Mouse (Mus musculus) midbrain, embryonic 15.5 days (tissue): ENCODE results near the gene Ankrd13b. TPM values are rescaled to one million over a fixed set of nuclear protein-coding genes. Genes with fewer than 3 reads are reported as not detected.

Experiments used
- ATAC-seq: fragments of 200-750 bp; cut with Nextera tagmentation; replicated peaks from 2 replicates; pipeline ENCODE4 v1.8.0; 2017; ENCODE audit warnings: moderate TSS enrichment
- H3K27ac ChIP-seq: fragments of 300-500 bp; sonication (generic); 2 replicates; pipeline ENCODE4 v1.5.1; 2015; ENCODE audit warnings: mild to moderate bottlenecking, inconsistent platforms
- H3K27me3 ChIP-seq: fragments of 300-500 bp; sonication (generic); replicated peaks from 2 replicates; pipeline ENCODE4 v1.6.1; 2015; ENCODE audit warnings: inconsistent platforms
- H3K36me3 ChIP-seq: fragments of 300-500 bp; sonication (generic); replicated peaks from 2 replicates; pipeline ENCODE4 v1.6.1; 2015; ENCODE audit warnings: inconsistent platforms
- H3K4me1 ChIP-seq: fragments of 300-500 bp; sonication (generic); 2 replicates; pipeline ENCODE4 v1.6.1; 2015; ENCODE audit warnings: inconsistent platforms
- H3K4me2 ChIP-seq: fragments of 300-500 bp; sonication (generic); 2 replicates; pipeline ENCODE4 v1.6.1; 2015; ENCODE audit warnings: inconsistent platforms, mild to moderate bottlenecking, moderate library complexity
- H3K4me3 ChIP-seq: fragments of 300-500 bp; sonication (generic); 2 replicates; pipeline ENCODE4 v1.5.1; 2015; ENCODE audit warnings: mild to moderate bottlenecking, inconsistent platforms
- H3K9ac ChIP-seq: fragments of 300-500 bp; sonication (generic); 2 replicates; pipeline ENCODE4 v1.6.1; 2015; ENCODE audit warnings: mild to moderate bottlenecking, inconsistent platforms
- H3K9me3 ChIP-seq: fragments of 300-500 bp; sonication (generic); 2 replicates; pipeline ENCODE4 v1.6.1; 2016; ENCODE audit warnings: inconsistent platforms
- WGBS: fragments of 180-500 bp; shearing (Covaris S2); methylation state at CpG from one replicate; pipeline ENCODE4 v1.1.7; 2015; ENCODE audit warnings: mixed read lengths; 5-methylcytosine and 5-hydroxymethylcytosine counted together
- polyA plus RNA-seq: library from polyadenylated mRNA; unstranded; fragments of >200 nt; fragmentation: Nextera tagmentation; extraction: Ambion mirVana; gene quantifications from 2 replicates; pipeline ENCODE4 v1.2.1, GENCODE M21; 2015

Gene Ankrd13b
- polyA plus RNA-seq, 1 experiment from 2014 or later, result 46.2 TPM

DNA sequence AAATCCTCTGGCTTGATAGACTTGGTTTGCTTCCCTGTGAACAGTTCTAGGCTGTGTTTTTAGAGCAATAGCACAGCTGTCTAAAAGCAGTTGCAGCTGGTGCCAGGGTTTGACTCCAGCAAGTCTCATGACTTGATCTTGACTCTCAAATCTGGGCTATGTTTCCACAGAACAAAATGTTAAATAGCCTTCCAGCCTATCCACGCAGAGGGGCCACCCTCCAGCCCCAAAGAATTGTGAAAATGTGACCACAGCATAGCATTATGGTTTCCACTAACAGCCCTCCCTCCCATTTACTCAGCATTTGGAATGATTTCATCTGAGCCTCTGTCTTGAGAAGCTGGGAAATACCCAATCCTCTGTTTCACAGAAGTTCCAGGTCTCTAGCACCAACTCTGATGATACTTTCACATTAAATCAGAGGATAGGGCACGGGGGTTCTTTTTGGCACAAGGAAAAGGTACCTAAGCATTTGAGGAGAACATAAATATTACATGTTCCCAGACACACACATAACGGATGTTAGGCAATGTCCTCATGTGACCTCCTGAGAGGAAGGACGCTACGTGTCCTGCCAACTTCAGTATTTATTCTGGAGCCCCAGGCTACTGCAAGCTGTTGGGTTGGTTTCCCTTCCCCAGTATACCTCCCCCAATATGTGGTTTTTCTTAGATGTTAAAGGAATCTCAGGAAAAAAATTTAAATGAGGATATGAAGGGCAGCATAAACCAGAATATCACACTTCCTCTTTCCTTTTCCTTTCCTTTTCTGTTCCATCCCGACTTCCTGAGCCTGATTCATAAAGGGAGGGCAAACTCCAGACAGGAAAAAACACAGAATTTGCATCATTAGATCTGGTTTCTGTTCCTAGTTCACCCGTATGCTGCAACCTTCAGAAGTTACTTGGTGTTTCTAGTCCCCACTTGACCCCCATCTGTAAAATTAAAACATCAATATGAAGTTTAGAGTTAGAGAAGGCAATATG, 47.0 kb downstream of the Ankrd13b start:
- no peak overlapping the region for H3K27ac ChIP-seq
- WGBS, result 84% methylated on average over 7 of the region's 7 CpGs
- no peak overlapping the region for H3K4me2 ChIP-seq
- H3K9ac ChIP-seq, result no peak overlapping the region
- H3K4me3 ChIP-seq, result no peak overlapping the region
- H3K4me1 ChIP-seq, result no peaks in the 10 kb centered on the region
- no peaks in the 10 kb centered on the region for H3K27me3 ChIP-seq
- H3K9me3 ChIP-seq, result no peaks in the 10 kb centered on the region
- ATAC-seq, result no peak
- H3K36me3 ChIP-seq, result peaks cover 19% of the 10 kb centered on the region; the same call in 1 of the 2 replicates

DNA sequence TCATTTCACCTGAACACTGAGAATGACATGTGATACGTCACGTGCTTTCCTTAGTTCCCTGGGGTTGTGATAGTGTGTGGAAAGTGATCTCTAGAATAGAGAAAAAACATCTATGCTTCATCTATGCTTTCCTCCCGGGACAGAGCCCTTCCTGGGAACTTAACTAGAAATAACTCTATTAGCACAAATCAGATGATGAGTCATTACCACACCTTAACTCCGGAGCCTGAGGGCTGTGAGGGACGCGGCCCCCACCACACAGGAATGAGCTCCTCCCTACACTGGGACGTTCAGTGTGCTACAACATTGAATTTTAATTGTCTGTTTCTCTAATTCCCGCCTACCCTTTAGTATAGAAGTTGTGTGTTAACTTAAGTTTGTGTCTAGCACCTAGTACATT, 48.5 kb downstream of the Ankrd13b start:
- no peak overlapping the region for H3K9ac ChIP-seq
- H3K9me3 ChIP-seq, result no peaks in the 10 kb centered on the region
- H3K36me3 ChIP-seq, result peaks cover 20% of the 10 kb centered on the region; the same call in 1 of the 2 replicates
- WGBS, result 89% methylated on average over 8 of the region's 8 CpGs
- ATAC-seq, result no peak
- H3K27me3 ChIP-seq, result no peaks in the 10 kb centered on the region
- H3K4me2 ChIP-seq, result no peak overlapping the region
- no peak overlapping the region for H3K27ac ChIP-seq
- no peak overlapping the region for H3K4me3 ChIP-seq
- no peaks in the 10 kb centered on the region for H3K4me1 ChIP-seq

DNA sequence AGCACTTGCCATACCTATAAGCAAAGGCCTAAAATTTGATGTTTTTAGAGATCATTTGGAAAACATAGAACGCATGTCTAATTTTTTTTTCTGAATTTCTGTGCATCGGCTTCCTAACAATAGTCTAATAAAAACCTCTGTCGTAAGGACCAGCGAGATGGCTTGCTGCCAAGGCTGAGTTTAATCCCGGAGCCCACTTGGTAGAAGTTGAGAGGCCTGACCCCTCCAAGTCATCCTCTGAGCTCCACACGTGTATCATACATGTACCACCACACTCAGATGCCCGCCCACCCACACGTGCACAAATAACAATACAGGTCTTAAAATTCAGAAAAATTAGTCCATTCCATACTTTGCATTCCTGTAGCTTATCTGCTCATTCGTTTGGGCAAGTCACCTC, 49.4 kb downstream of the Ankrd13b start:
- no peaks in the 10 kb centered on the region for H3K4me1 ChIP-seq
- no peaks in the 10 kb centered on the region for H3K9me3 ChIP-seq
- H3K4me2 ChIP-seq, result no peak overlapping the region
- H3K36me3 ChIP-seq, result peaks cover 20% of the 10 kb centered on the region; the same call in 1 of the 2 replicates
- no peak overlapping the region for H3K9ac ChIP-seq
- no peak overlapping the region for H3K27ac ChIP-seq
- no peak overlapping the region for H3K4me3 ChIP-seq
- no peaks in the 10 kb centered on the region for H3K27me3 ChIP-seq
- no peak for ATAC-seq
- WGBS, result 83% methylated on average over 9 of the region's 9 CpGs

DNA sequence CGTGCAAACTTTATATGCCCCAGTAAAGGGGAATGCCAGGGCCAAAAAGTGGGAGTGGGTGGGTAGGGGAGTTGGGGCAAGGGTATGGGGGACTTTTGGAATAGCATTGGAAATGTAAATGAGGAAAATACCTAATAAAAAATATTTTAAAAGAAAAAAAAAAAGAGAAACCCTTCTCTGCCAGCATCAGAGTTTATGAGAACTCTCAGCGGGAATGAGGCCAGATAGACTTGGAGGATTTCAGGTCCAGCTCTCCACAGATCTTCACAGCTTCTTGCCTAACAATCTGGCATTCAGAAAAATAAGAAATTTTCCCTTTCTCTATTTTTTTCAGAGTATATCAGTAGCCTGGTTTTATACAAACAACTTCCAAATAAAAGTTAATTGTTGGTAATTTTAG, 52.5 kb downstream of the Ankrd13b start:
- 94% methylated on average over 2 of the region's 2 CpGs for WGBS

DNA sequence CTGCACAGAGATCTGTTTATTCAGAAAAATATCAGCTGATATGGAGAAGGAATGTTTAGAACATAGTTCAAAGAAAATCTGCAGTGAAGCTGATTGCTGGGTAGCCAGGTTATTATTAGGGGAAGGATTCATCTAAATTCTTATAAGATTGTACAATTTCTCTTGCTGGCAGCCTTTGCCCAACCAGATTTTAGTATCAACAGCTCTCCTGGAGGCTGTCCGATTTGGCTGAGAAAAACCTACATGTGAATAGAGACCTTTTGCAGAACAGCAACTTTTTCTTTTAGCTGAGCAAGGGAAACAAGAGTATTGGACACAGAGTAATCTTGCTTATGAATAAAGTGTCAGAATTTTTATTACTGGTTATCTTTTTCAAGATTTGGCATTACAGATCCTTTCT, 61.0 kb downstream of the Ankrd13b start:
- Histone ChIP-seq H3K4me3 (no peak overlapping the region), H3K36me3 (peaks cover 19% of the 10 kb centered on the region; the same call in 1 of the 2 replicates), H3K27ac (no peak overlapping the region), H3K4me1 (no peaks in the 10 kb centered on the region), H3K9me3 (no peaks in the 10 kb centered on the region), H3K4me2 (no peak overlapping the region), H3K9ac (no peak overlapping the region), H3K27me3 (no peaks in the 10 kb centered on the region)
- WGBS, result 94% methylated on average over 1 of the region's 1 CpGs
- no peak for ATAC-seq

More for the DNA sequence above, 52.5 kb downstream of the Ankrd13b start:
- no peaks in the 10 kb centered on the region for H3K9me3 ChIP-seq
- H3K4me1 ChIP-seq, result no peaks in the 10 kb centered on the region
- no peak overlapping the region for H3K4me3 ChIP-seq
- no peak overlapping the region for H3K4me2 ChIP-seq
- ATAC-seq, result no peak
- H3K27me3 ChIP-seq, result no peaks in the 10 kb centered on the region
- no peak overlapping the region for H3K9ac ChIP-seq
- peaks cover 15% of the 10 kb centered on the region; the same call in 1 of the 2 replicates for H3K36me3 ChIP-seq
- H3K27ac ChIP-seq, result no peak overlapping the region

DNA sequence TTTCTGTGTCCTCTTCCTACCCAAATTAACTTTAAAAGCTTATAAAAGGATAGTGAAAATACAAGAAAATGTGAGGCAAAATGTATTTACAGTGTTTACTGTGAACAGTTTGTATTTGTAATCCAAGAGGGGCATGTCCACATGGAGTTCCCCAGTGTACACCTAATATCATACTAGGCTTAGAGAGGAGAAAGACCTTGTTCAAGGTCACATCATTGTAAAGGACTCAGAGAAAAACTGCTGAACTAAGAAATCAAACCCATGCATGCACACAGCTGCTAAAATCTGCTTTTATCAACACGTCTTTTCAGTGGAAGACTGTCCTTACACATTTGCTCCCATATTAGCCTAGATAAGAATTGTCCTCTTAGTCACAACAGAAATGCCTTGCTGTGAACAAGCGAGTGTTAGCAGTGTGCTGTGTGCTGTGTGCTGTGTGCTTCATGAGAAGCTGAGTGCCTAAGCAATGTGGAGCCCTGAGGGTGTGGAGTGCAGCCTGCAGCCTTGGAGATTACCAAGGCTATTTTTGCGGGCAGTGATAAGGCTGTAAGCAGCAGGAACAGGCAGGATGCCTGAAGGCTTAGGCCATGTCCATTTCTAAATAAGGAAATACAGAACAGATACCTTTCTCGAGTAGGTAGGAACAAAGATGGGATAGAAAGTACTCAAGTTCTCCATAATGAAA, 66.2 kb downstream of the Ankrd13b start:
- peaks cover 8% of the 10 kb centered on the region; the same call in 1 of the 2 replicates for H3K36me3 ChIP-seq
- H3K9ac ChIP-seq, result no peak overlapping the region
- no peak overlapping the region for H3K4me3 ChIP-seq
- no peaks in the 10 kb centered on the region for H3K4me1 ChIP-seq
- 84% methylated on average over 4 of the region's 4 CpGs for WGBS
- ATAC-seq, result no peak
- no peaks in the 10 kb centered on the region for H3K9me3 ChIP-seq
- no peak overlapping the region for H3K4me2 ChIP-seq
- H3K27me3 ChIP-seq, result no peaks in the 10 kb centered on the region
- no peak overlapping the region for H3K27ac ChIP-seq

Other genes with a start within 250 kb of the Ankrd13b start
- 0.23 and 0.39 TPM in 2 replicates for gene Coro6, start 27.3 kb downstream of the Ankrd13b start, polyA plus RNA-seq
- 17.9 and 19.0 TPM in 2 replicates for gene Git1, start 3.9 kb upstream of the Ankrd13b start, polyA plus RNA-seq
- gene Abhd15, start 25.4 kb upstream of the Ankrd13b start, polyA plus RNA-seq, result 2.2 and 2.6 TPM in 2 replicates
- 12.7 and 16.7 TPM in 2 replicates for gene Trp53i13, start 26.3 kb upstream of the Ankrd13b start, polyA plus RNA-seq
- not detected in 2 replicates for gene Gm10392, start 29.5 kb upstream of the Ankrd13b start, polyA plus RNA-seq
- 23.1 and 24.2 TPM in 2 replicates for gene Taok1, start 118.1 kb upstream of the Ankrd13b start, polyA plus RNA-seq
- gene Nufip2, start 196.5 kb upstream of the Ankrd13b start, polyA plus RNA-seq, result 3.6 and 4.7 TPM in 2 replicates
- 0.31 and 0.53 TPM in 2 replicates for gene Cryba1, start 235.6 kb upstream of the Ankrd13b start, polyA plus RNA-seq